Comparison of ENCODE assay signal across 18 mouse cellular contexts in the genomic region with DNA sequence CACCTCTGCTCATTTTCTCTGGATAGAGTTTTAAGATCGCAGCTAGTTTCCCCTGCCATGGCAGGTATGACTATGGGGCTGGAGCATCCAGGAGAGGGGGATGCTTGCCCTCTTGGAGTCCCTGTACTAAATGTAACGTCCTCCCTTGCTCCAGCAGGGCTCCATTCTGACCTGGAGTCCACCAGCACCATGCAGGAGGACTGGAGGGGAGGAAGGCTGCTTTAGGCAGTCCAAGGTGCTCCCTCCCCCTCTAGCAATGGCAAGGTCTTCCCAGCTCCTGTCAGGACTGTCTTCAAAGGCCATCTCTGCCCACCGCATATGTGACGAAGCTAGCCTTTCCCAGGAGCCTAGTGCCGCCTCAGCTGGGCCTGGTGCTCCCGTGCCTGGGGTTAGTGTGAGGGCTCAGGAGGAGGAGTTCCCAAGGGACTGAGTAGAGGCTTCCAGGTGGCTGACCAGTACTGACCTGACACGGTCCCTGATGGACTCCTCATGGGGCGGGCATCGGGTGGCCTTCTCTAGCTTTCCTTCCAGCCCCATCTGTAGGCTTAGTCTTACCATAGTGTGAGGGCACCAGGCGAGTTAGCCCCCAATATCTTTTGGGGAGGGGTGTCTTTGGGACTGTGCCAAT. TPM values are rescaled to one million over a fixed set of nuclear protein-coding genes. Genes with fewer than 3 reads are reported as not detected.
DNase-seq lines count a peak whose midpoint lies in the region; ATAC-seq lines count a peak whose summit lies in the region.
"Had no signal": no experiment of that assay in that cellular context is flagged by ENCODE, and none has a peak within 500 bp of the region (broad histone marks: within the 10 kb centered on the region; RNA-seq: fewer than 3 reads in every experiment).

No protein-coding gene starts in this region.

- intact Hi-C loops in heart, postnatal 25 days (cut with DNase I), result no loop called here

- DNase-seq in heart, adult 11 months, result peak; percentile 87
- DNase-seq in heart, postnatal 25 days (ENCODE audit: low spot score), result no peak
- DNase-seq in kidney, postnatal 4 days, result no peak
- DNase-seq in neural tube, embryonic 10.5 days (ENCODE audit: extremely low spot score, low spot score), result no peak
- DNase-seq in natural killer cell, adult 2 months (ENCODE audit: low spot score in 2 of 2), result no peak
- DNase-seq: adrenal gland, postnatal 10 days; cerebellum, postnatal 10 days; layer of hippocampus, adult 9-11 months; lung, embryonic 14.5 days; thymus, postnatal 25 days had no signal

- H3K4me3 ChIP-seq in kidney, embryonic 16.5 days (ENCODE audit: low read length), result no peak overlapping the region
- H3K4me3 ChIP-seq in neural tube, embryonic 13.5 days, result no peak overlapping the region
- H3K4me3 ChIP-seq in midbrain, embryonic 16.5 days (ENCODE audit: low read depth, low read length), result no peak overlapping the region
- H3K4me3 ChIP-seq: embryonic facial prominence, embryonic 15.5 days; neural tube, embryonic 12.5 days; stomach, embryonic 15.5 days had no signal

- no peak overlapping the region for H3K9ac ChIP-seq in kidney, embryonic 16.5 days (replicated peaks; ENCODE audit: low read length)
- no peak overlapping the region for H3K9ac ChIP-seq in neural tube, embryonic 13.5 days
- H3K9ac ChIP-seq in midbrain, embryonic 16.5 days (ENCODE audit: low read depth, low read length), result no peak overlapping the region
- H3K9ac ChIP-seq: embryonic facial prominence, embryonic 15.5 days; lung, embryonic 14.5 days; neural tube, embryonic 12.5 days; stomach, embryonic 15.5 days had no signal

- 66% methylated on average over 10 of the region's 10 CpGs for WGBS in kidney, embryonic 16.5 days
- 76% methylated on average over 10 of the region's 10 CpGs for WGBS in neural tube, embryonic 13.5 days
- WGBS in midbrain, embryonic 16.5 days, result 81% methylated on average over 10 of the region's 10 CpGs

- H3K4me2 ChIP-seq in kidney, embryonic 16.5 days (replicated peaks; ENCODE audit: low read depth, low read length), result no peak overlapping the region
- H3K4me2 ChIP-seq in neural tube, embryonic 13.5 days, result no peak overlapping the region
- no peak overlapping the region for H3K4me2 ChIP-seq in midbrain, embryonic 16.5 days (ENCODE audit: low read length)
- H3K4me2 ChIP-seq: embryonic facial prominence, embryonic 15.5 days; lung, embryonic 14.5 days; neural tube, embryonic 12.5 days; stomach, embryonic 15.5 days had no signal

- ATAC-seq in kidney, embryonic 16.5 days (ENCODE audit: low FRiP score, low TSS enrichment), result 0 out of 2 replicates have a peak, but pooled peaks have one; percentile 13
- ATAC-seq in neural tube, embryonic 13.5 days (ENCODE audit: low read depth), result 0 out of 2 replicates have a peak, but pooled peaks have one; percentile 9
- ATAC-seq in midbrain, embryonic 16.5 days, result peak; percentile 49; the same call in 1 of the 2 replicates

- H3K27ac ChIP-seq in kidney, embryonic 16.5 days (ENCODE audit: low read length), result no peak overlapping the region
- no peak overlapping the region for H3K27ac ChIP-seq in neural tube, embryonic 13.5 days (replicated peaks)
- no peak overlapping the region for H3K27ac ChIP-seq in midbrain, embryonic 16.5 days (ENCODE audit: low read length)
- H3K27ac ChIP-seq: embryonic facial prominence, embryonic 15.5 days; neural tube, embryonic 12.5 days; stomach, embryonic 15.5 days had no signal

- no peaks in the 10 kb centered on the region for H3K4me1 ChIP-seq in kidney, embryonic 16.5 days (ENCODE audit: insufficient read depth, low read length)
- H3K4me1 ChIP-seq in neural tube, embryonic 13.5 days (replicated peaks), result peaks cover 9% of the 10 kb centered on the region; the same call in 1 of the 2 replicates
- H3K4me1 ChIP-seq in midbrain, embryonic 16.5 days (ENCODE audit: control insufficient read depth, insufficient read depth, low read length), result no peaks in the 10 kb centered on the region
- H3K4me1 ChIP-seq: neural tube, embryonic 12.5 days; stomach, embryonic 15.5 days had no signal

- peaks cover 49% of the 10 kb centered on the region for H3K36me3 ChIP-seq in kidney, embryonic 16.5 days (ENCODE audit: insufficient read depth, low read length)
- peaks cover 58% of the 10 kb centered on the region for H3K36me3 ChIP-seq in neural tube, embryonic 13.5 days
- H3K36me3 ChIP-seq in midbrain, embryonic 16.5 days (ENCODE audit: control insufficient read depth, insufficient read depth, low read length), result peaks cover 21% of the 10 kb centered on the region

- no peaks in the 10 kb centered on the region for H3K9me3 ChIP-seq in kidney, embryonic 16.5 days (ENCODE audit: low read length)
- H3K9me3 ChIP-seq in neural tube, embryonic 13.5 days, result no peaks in the 10 kb centered on the region
- no peaks in the 10 kb centered on the region for H3K9me3 ChIP-seq in midbrain, embryonic 16.5 days (replicated peaks; ENCODE audit: control insufficient read depth, low read length, poor library complexity, severe bottlenecking)
- H3K9me3 ChIP-seq: embryonic facial prominence, embryonic 15.5 days; neural tube, embryonic 12.5 days; stomach, embryonic 15.5 days had no signal

- no peaks in the 10 kb centered on the region for H3K27me3 ChIP-seq in kidney, embryonic 16.5 days (ENCODE audit: insufficient read depth, low read length)
- no peaks in the 10 kb centered on the region for H3K27me3 ChIP-seq in neural tube, embryonic 13.5 days
- H3K27me3 ChIP-seq in midbrain, embryonic 16.5 days (ENCODE audit: control insufficient read depth, insufficient read depth, low read depth, low read length), result no peaks in the 10 kb centered on the region
- H3K27me3 ChIP-seq: embryonic facial prominence, embryonic 15.5 days; neural tube, embryonic 12.5 days; stomach, embryonic 15.5 days had no signal

RNA-seq across cellular contexts. Expression of a gene that starts 44.2 kb away (rescaled TPM):
- under 1 TPM in 1 of 2 experiments, not detected in 1; 0.26 TPM for total RNA-seq in heart, postnatal 25 days (2021)
- polyA plus RNA-seq in kidney, embryonic 16.5 days (2015; fragmentation: Nextera tagmentation; extraction: Ambion mirVana), result 2.5 and 2.7 TPM in 2 replicates
- polyA plus RNA-seq in neural tube, embryonic 13.5 days (2015; fragmentation: Nextera tagmentation; extraction: Ambion mirVana), result 3.7 and 4.7 TPM in 2 replicates
- polyA plus RNA-seq in midbrain, embryonic 16.5 days (2015; fragmentation: Nextera tagmentation; extraction: Ambion mirVana), result 5.2 and 7.2 TPM in 2 replicates
- total RNA-seq: hematopoietic stem cell, adult 5-6 weeks; MEL had no signal
